Mouse (Mus musculus) spleen, adult 2 months (tissue): ENCODE data around the gene Lipc. TPM values are rescaled to one million over a fixed set of nuclear protein-coding genes. Genes with fewer than 3 reads are reported as not detected.
"Not testable (repeated sequence)": the region's sequence is repeated elsewhere in the genome, so short reads cannot be mapped to it uniquely, and the experiment has no call there.

ENCODE experiments used
- DNase-seq, 2 experiments: peaks; one replicate each; pipeline versions ENCODE4 v3.0.0 to v3.0.0-alpha.2; 2012 to 2021; ENCODE audit warnings: low spot score in 2 of 2, low read depth in 1 of 2
- H3K27ac ChIP-seq: fragments of 200-500 bp; 2 replicates; pipeline ENCODE4 v1.5.1; 2012; ENCODE audit warnings: low read length, inconsistent platforms; ENCODE audit not compliant: insufficient read depth
- H3K27me3 ChIP-seq: fragments of 200-500 bp; 2 replicates; pipeline ENCODE4 v1.6.1; 2012; ENCODE audit warnings: mild to moderate bottlenecking, moderate library complexity, low read length, inconsistent platforms; ENCODE audit not compliant: control insufficient read depth, insufficient read depth
- H3K36me3 ChIP-seq: fragments of 200-500 bp; 2 replicates; pipeline ENCODE4 v1.6.1; 2012; ENCODE audit warnings: mild to moderate bottlenecking, low read length, inconsistent platforms; ENCODE audit not compliant: control insufficient read depth, insufficient read depth
- H3K4me1 ChIP-seq: fragments of 200-500 bp; 2 replicates; pipeline ENCODE4 v1.6.1; 2011; ENCODE audit warnings: inconsistent platforms; ENCODE audit not compliant: control insufficient read depth, insufficient read depth, insufficient read length
- H3K4me3 ChIP-seq: fragments of 200-500 bp; 2 replicates; pipeline ENCODE4 v1.5.1; 2011; ENCODE audit warnings: mild to moderate bottlenecking, inconsistent platforms; ENCODE audit not compliant: insufficient read depth, insufficient read length; ENCODE audit errors: extremely low read depth
- CTCF ChIP-seq: fragments of 200-500 bp; IDR thresholded peaks from 2 replicates; pipeline ENCODE4 v1.5.1; 2011; ENCODE audit warnings: mild to moderate bottlenecking, inconsistent platforms; ENCODE audit not compliant: insufficient read depth, insufficient read length, insufficient replicate concordance; ENCODE audit errors: extremely low read depth
- POLR2A ChIP-seq: fragments of 200-500 bp; IDR thresholded peaks from 2 replicates; pipeline ENCODE4 v1.6.1; 2011; ENCODE audit warnings: low read depth, low read length, inconsistent platforms
- WGBS: fragments of 180-500 bp; shearing (Covaris S2); methylation state at CpG from one replicate; pipeline ENCODE4 v1.1.7; 2018; 5-methylcytosine and 5-hydroxymethylcytosine counted together
- polyA plus RNA-seq: library from polyadenylated mRNA; depleted of rRNA; stranded (reverse); fragments of >200 nt; gene quantifications from 2 replicates; pipeline ENCODE4 v1.2.3, GENCODE M21; 2012

Lipc gene
- polyA plus RNA-seq, 1 experiment, result 3.7 TPM

GRCm38 (mm10) chr9:70869169-70869873 is 82.7 kb downstream of the Lipc start:
- DNase-seq, result no peak
- Histone ChIP-seq H3K27ac (no peak overlapping the region), H3K4me3 (no peak overlapping the region), H3K36me3 (no peaks in the 10 kb centered on the region), H3K27me3 (no peaks in the 10 kb centered on the region), H3K4me1 (peaks cover 4% of the 10 kb centered on the region; the same call in 1 of the 2 replicates)
- no peak for TF ChIP-seq POLR2A
- no peak for TF ChIP-seq CTCF
- WGBS, result 84% methylated on average over 5 of the region's 5 CpGs

- TF ChIP-seq CTCF (no peak), POLR2A (no peak)
- Histone ChIP-seq H3K27me3 (no peaks in the 10 kb centered on the region), H3K4me3 (no peak overlapping the region), H3K36me3 (no peaks in the 10 kb centered on the region), H3K27ac (no peak overlapping the region), H3K4me1 (peaks cover 2% of the 10 kb centered on the region; the same call in 1 of the 2 replicates)
- no peak for DNase-seq
- 89% methylated on average over 4 of the region's 4 CpGs for WGBS
These were observed 84.6 kb downstream of the Lipc start for GRCm38 (mm10) chr9:70867381-70867780.

DNA sequence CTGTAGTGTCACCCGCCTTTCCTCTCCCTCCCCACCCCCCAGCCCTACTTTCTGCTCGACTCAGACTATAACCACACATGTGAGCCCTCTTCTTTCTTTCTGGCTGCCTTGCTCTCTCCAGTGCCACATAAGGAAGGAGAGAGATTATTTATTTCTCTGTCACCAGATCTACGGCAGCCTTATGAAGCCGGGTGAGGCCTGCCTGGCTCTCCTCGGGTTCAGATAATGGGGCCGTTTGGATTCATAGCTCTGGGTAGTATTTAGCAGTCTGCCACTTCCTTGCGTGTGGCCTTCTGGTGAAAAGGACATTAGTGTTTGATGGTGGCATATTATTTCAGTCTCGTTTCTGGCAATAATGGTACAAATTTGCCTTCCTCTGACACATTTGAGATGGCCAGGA is 88.0 kb downstream of the Lipc start:
- no peak for DNase-seq
- WGBS, result 78% methylated on average over 8 of the region's 8 CpGs
- no peak for TF ChIP-seq CTCF
- no peak for TF ChIP-seq POLR2A
- Histone ChIP-seq H3K4me1 (no peaks in the 10 kb centered on the region), H3K27me3 (no peaks in the 10 kb centered on the region), H3K27ac (no peak overlapping the region), H3K4me3 (no peak overlapping the region), H3K36me3 (no peaks in the 10 kb centered on the region)

DNA sequence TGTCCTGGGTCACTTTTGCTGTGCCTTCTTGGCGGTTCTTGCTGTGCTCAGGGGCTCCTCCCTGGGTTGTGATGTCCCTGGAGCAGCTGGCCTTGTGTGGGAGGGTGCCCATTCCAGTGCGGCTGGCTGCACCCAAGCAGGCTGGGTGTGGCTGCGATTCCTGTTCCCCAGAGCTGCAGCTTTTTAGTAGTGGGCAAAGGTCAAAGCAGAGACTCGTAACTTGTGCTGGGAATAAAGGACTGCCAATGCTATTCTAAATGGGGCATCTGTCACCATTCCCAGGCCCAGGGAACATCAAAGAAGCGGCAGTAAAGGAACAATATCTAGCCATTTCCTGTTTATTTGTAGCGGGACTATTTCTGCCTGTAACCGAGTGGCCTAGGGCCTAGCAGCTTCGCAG is 88.7 kb downstream of the Lipc start:
- H3K27me3 ChIP-seq, result no peaks in the 10 kb centered on the region
- no peak for TF ChIP-seq POLR2A
- TF ChIP-seq CTCF, result no peak
- no peak overlapping the region for H3K27ac ChIP-seq
- H3K4me3 ChIP-seq, result no peak overlapping the region
- no peaks in the 10 kb centered on the region for H3K4me1 ChIP-seq
- WGBS, result 71% methylated on average over 8 of the region's 8 CpGs
- no peak for DNase-seq
- H3K36me3 ChIP-seq, result no peaks in the 10 kb centered on the region

GRCm38 (mm10) chr9:70859233-70859632 is 92.8 kb downstream of the Lipc start:
- Histone ChIP-seq H3K4me1 (no peaks in the 10 kb centered on the region), H3K27me3 (no peaks in the 10 kb centered on the region), H3K36me3 (no peaks in the 10 kb centered on the region), H3K4me3 (no peak overlapping the region), H3K27ac (no peak overlapping the region)
- 79% methylated on average over 5 of the region's 5 CpGs for WGBS
- DNase-seq, result no peak
- TF ChIP-seq POLR2A (no peak), CTCF (no peak)

DNA sequence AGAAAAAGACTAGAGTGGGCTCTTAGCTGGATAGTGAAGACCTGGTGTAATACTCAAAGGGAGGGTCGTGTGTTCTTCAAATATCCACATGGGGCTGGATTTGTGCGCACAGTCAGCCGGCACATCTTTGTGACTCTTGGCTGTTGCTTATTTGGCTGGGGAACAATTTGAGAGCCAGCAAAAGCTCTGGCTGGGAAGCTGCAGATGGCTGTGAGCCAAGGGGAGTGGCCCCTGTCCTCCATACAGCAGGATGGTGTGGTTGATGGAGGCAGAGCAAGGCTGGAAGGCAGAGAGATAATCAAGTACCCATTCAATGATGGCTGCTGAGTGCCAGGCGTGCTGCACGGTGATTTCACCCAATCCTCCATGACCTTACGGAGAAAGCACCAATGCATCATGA is 96.2 kb downstream of the Lipc start:
- no peak overlapping the region for H3K4me3 ChIP-seq
- no peaks in the 10 kb centered on the region; the same call in 1 of the 2 replicates for H3K4me1 ChIP-seq
- TF ChIP-seq CTCF, result no peak
- no peak for TF ChIP-seq POLR2A
- H3K27ac ChIP-seq, result no peak overlapping the region
- H3K27me3 ChIP-seq, result no peaks in the 10 kb centered on the region
- H3K36me3 ChIP-seq, result no peaks in the 10 kb centered on the region
- 86% methylated on average over 6 of the region's 6 CpGs for WGBS
- no peak for DNase-seq

- no peak for DNase-seq
- no peaks in the 10 kb centered on the region for H3K27me3 ChIP-seq
- H3K36me3 ChIP-seq, result no peaks in the 10 kb centered on the region
- H3K4me3 ChIP-seq, result no peak overlapping the region
- TF ChIP-seq POLR2A (no peak), CTCF (no peak)
- no peaks in the 10 kb centered on the region; the same call in 1 of the 2 replicates for H3K4me1 ChIP-seq
- 82% methylated on average over 6 of the region's 6 CpGs for WGBS
- H3K27ac ChIP-seq, result no peak overlapping the region
These were observed 97.1 kb downstream of the Lipc start for GRCm38 (mm10) chr9:70854950-70855349.

GRCm38 (mm10) chr9:70853081-70853480 is 98.9 kb downstream of the Lipc start:
- H3K27ac ChIP-seq, H3K4me1 ChIP-seq, DNase-seq, H3K36me3 ChIP-seq, H3K4me3 ChIP-seq, H3K27me3 ChIP-seq: not testable (repeated sequence)
- WGBS, result 92% methylated on average over 15 of the region's 15 CpGs
